In the genomic region with DNA sequence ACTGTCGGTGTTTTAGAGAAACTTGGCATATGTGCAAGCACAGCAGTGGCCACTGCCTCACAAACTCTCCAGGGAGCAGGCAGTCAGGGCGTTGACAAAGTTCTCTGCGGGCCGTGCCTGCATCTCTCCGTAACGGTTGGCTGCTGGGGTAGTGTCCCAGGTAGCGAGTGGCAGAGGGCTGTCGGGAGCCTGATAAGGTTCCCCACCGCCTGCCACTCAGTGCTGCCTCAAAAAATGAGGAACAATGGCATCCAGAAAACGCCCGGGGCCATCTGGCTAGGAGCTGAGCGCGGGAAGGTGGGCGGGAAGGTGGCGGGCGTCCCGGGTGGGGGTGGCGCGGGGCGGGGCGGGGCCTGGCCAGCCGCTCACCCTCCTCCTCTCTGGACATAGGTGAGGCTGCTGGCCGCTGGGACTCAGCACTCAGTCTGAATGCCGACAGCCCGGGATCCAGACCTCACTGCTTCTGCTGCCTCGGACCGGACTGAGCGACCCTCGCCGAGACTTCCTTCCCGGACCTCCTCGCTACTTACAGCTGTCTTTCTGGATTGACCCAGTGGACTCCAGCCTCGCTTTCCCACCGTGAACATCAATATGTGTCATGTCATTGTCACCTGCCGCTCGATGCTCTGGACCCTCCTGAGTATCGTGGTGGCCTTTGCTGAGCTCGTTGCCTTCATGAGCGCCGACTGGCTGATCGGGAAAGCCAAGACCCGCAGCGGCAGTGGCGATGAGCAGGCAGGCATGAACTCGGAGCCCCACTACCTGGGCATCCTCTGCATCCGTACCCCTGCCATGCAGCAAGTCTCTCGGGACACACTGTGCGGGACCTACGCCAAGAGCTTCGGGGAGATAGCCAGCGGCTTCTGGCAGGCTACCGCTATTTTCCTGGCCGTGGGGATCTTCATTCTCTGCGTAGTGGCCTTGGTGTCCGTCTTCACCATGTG, we compare ENCODE assay signal across 8 mouse cellular contexts.
DNase-seq lines count a peak whose midpoint lies in the region; ATAC-seq and TF ChIP-seq lines count a peak whose summit lies in the region.

No protein-coding gene starts in this region.

- TF ChIP-seq CTCF in liver, embryonic 14.5 days (IDR thresholded peaks at IDR 0.05; ENCODE audit: low read depth), result no peak

- peak overlapping the region; percentile 50 to 61 for H3K4me3 ChIP-seq in liver, embryonic 14.5 days (ENCODE audit: insufficient read depth in 1 of 2, low read depth in 2 of 2, low read length in 2 of 2)
- H3K4me3 ChIP-seq in neural tube, embryonic 14.5 days (ENCODE audit: low read depth, low read length), result peak overlapping the region; percentile 43

- H3K9me3 ChIP-seq in liver, embryonic 14.5 days (ENCODE audit: control insufficient read depth, low read length), result no peaks in the 10 kb centered on the region
- no peaks in the 10 kb centered on the region for H3K9me3 ChIP-seq in neural tube, embryonic 14.5 days (ENCODE audit: control insufficient read depth, low read length)

- ATAC-seq in liver, embryonic 14.5 days (ENCODE audit: insufficient read depth), result peak; percentile 76
- ATAC-seq in neural tube, embryonic 14.5 days (ENCODE audit: low read depth), result peak; percentile 69

- peak; percentile 52 for TF ChIP-seq EP300 in liver, embryonic 14.5 days (IDR thresholded peaks at IDR 0.05; ENCODE audit: low read depth)

- no peaks in the 10 kb centered on the region for H3K36me3 ChIP-seq in liver, embryonic 14.5 days (replicated peaks; ENCODE audit: control insufficient read depth, insufficient read depth, low read depth)
- no peaks in the 10 kb centered on the region for H3K36me3 ChIP-seq in neural tube, embryonic 14.5 days (ENCODE audit: control insufficient read depth, insufficient read depth, low read length)

- peak overlapping the region; percentile 93 for H3K4me2 ChIP-seq in liver, embryonic 14.5 days (ENCODE audit: low read depth)
- H3K4me2 ChIP-seq in neural tube, embryonic 14.5 days (ENCODE audit: low read depth, low read length), result peak overlapping the region; percentile 97

- H3K27me3 ChIP-seq in liver, embryonic 14.5 days (ENCODE audit: control insufficient read depth, insufficient read depth, low read length), result no peaks in the 10 kb centered on the region
- H3K27me3 ChIP-seq in neural tube, embryonic 14.5 days (ENCODE audit: control insufficient read depth, insufficient read depth, low read length), result peaks cover 3% of the 10 kb centered on the region; the same call in 1 of the 2 replicates

- H3K4me1 ChIP-seq in liver, embryonic 14.5 days (replicated peaks; ENCODE audit: control insufficient read depth in 2 of 2, insufficient read depth in 2 of 2, low read length in 1 of 2), result peaks cover 0 to 25% of the 10 kb centered on the region in 2 experiments
- no peaks in the 10 kb centered on the region for H3K4me1 ChIP-seq in neural tube, embryonic 14.5 days (ENCODE audit: control insufficient read depth, insufficient read depth, low read length)

- H3K9ac ChIP-seq in liver, embryonic 14.5 days (replicated peaks), result peak overlapping the region; percentile 62
- peak overlapping the region; percentile 46 for H3K9ac ChIP-seq in neural tube, embryonic 14.5 days (replicated peaks; ENCODE audit: low read depth, low read length)

- DNase-seq in ES-CJ7 (ENCODE audit: low read depth, low spot score), result peak; percentile 15
- peak; percentile 53 for DNase-seq in adrenal gland, adult 8-10 months
- peak; percentile 54 for DNase-seq in embryo, embryonic 9.5 days (ENCODE audit: extremely low spot score)
- DNase-seq in heart, adult 9 months (ENCODE audit: low spot score in 2 of 2), result peak; percentile 39 to 43
- DNase-seq in kidney, adult 8-10 months, result peak; percentile 19 to 31
- DNase-seq in liver, embryonic 14.5 days (ENCODE audit: low read depth in 3 of 3, low spot score in 3 of 3), result peak; percentile 26 to 42 (median 33)
- DNase-seq in urinary bladder, postnatal 36 days (ENCODE audit: low spot score in 2 of 2), result peak; percentile 18 to 64

- no peak overlapping the region for H3K27ac ChIP-seq in liver, embryonic 14.5 days
- H3K27ac ChIP-seq in neural tube, embryonic 14.5 days (ENCODE audit: low read depth, low read length), result no peak overlapping the region

- WGBS in liver, embryonic 14.5 days (ENCODE audit: insufficient replicate concordance), result 1% methylated on average over 50 of the region's 55 CpGs
- WGBS in neural tube, embryonic 14.5 days, result 4% methylated on average over 54 of the region's 55 CpGs
